Comparison of ENCODE assay signal across 16 mouse cellular contexts in the genomic region with DNA sequence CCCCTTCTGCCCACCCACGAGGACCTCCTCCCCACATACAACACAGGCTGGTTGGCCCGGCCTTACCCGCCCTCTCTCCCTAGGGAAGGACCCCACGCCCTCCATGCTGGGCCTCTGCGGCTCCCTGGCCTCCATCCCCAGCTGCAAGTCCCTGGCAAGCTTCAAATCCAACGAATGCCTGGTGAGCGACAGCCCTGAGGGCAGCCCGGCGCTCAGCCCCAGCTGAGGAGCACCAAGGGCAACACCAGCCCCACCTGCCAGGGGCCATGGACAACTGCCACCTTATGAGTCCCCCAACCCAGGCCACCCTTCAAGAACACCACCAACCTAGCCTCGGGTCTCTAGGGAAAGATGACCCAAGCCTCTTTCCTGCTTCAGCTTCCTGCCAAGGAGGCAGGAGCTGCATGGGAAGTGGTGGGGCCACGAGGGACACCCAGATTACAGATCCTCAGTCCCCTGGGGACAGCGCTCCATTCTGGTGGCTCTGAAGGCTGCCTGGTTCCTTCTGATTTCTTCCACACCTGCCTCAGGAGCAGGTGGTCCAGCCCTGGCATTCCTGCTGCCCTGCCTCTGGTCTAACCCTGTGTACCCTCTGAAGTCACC. TPM values are rescaled to one million over a fixed set of nuclear protein-coding genes. Genes with fewer than 3 reads are reported as not detected.
DNase-seq lines count a peak whose midpoint lies in the region; ATAC-seq and TF ChIP-seq lines count a peak whose summit lies in the region.
"Had no signal": no experiment of that assay in that cellular context is flagged by ENCODE, and none has a peak within 500 bp of the region (broad histone marks: within the 10 kb centered on the region; RNA-seq: fewer than 3 reads in every experiment).

No protein-coding gene starts in this region.

- no peak overlapping the region for H3K9ac ChIP-seq in hindbrain, embryonic 11.5 days (ENCODE audit: low read depth, low read length)
- no peak overlapping the region for H3K9ac ChIP-seq in hindbrain, postnatal 0 days (replicated peaks; ENCODE audit: low read length)
- no peak overlapping the region for H3K9ac ChIP-seq in neural tube, embryonic 12.5 days
- H3K9ac ChIP-seq: embryonic facial prominence, embryonic 12.5 days; limb, embryonic 15.5 days; lung, embryonic 14.5 days had no signal

- peaks cover 13% of the 10 kb centered on the region for H3K27me3 ChIP-seq in hindbrain, embryonic 11.5 days (ENCODE audit: control insufficient read depth, insufficient read depth, low read length)
- no peaks in the 10 kb centered on the region for H3K27me3 ChIP-seq in hindbrain, postnatal 0 days (ENCODE audit: insufficient read depth, low read length)
- H3K27me3 ChIP-seq in neural tube, embryonic 12.5 days (replicated peaks) = peaks cover 33% of the 10 kb centered on the region

- no peak overlapping the region for H3K4me3 ChIP-seq in hindbrain, embryonic 11.5 days (ENCODE audit: low read depth, low read length)
- H3K4me3 ChIP-seq in hindbrain, postnatal 0 days (ENCODE audit: low read length) = no peak overlapping the region
- H3K4me3 ChIP-seq in neural tube, embryonic 12.5 days = no peak overlapping the region
- H3K4me3 ChIP-seq: embryonic facial prominence, embryonic 12.5 days; limb, embryonic 15.5 days; myocyte had no signal

- H3K36me3 ChIP-seq in hindbrain, embryonic 11.5 days (ENCODE audit: control insufficient read depth, insufficient read depth, low read length) = peaks cover 3% of the 10 kb centered on the region; the same call in 1 of the 2 replicates
- H3K36me3 ChIP-seq in hindbrain, postnatal 0 days (ENCODE audit: insufficient read depth, low read length) = peaks cover 48% of the 10 kb centered on the region
- peaks cover 56% of the 10 kb centered on the region for H3K36me3 ChIP-seq in neural tube, embryonic 12.5 days

- peak; percentile 13 for DNase-seq in adrenal gland, adult 2 months
- DNase-seq in adrenal gland, postnatal 25 days = no peak
- peak; percentile 37 for DNase-seq in hindbrain, embryonic 11.5 days (ENCODE audit: low spot score)
- DNase-seq in hindbrain, postnatal 0 days (ENCODE audit: low spot score) = no peak
- no peak for DNase-seq in neural tube, embryonic 10.5 days (ENCODE audit: extremely low spot score, low spot score)
- peak; percentile 70 for DNase-seq in retina, postnatal 1 day
- no peak for DNase-seq in thymus, postnatal 14 days
- DNase-seq: adrenal gland, postnatal 36 days; lung, embryonic 14.5 days; thymus, adult 18-20 months had no signal

- peaks cover 17% of the 10 kb centered on the region for H3K4me1 ChIP-seq in hindbrain, embryonic 11.5 days (replicated peaks; ENCODE audit: control insufficient read depth, insufficient read depth, low read length)
- H3K4me1 ChIP-seq in hindbrain, postnatal 0 days (ENCODE audit: insufficient read depth, low read length) = peaks cover 12% of the 10 kb centered on the region; the same call in 1 of the 2 replicates
- peaks cover 74% of the 10 kb centered on the region for H3K4me1 ChIP-seq in neural tube, embryonic 12.5 days

- H3K27ac ChIP-seq in hindbrain, embryonic 11.5 days (ENCODE audit: low read depth, low read length) = 0 out of 2 replicates have a peak overlapping the region, but pooled peaks have one; percentile 39
- no peak overlapping the region for H3K27ac ChIP-seq in hindbrain, postnatal 0 days
- H3K27ac ChIP-seq in neural tube, embryonic 12.5 days = no peak overlapping the region; the same call in 1 of the 2 replicates
- H3K27ac ChIP-seq: embryonic facial prominence, embryonic 12.5 days; limb, embryonic 15.5 days had no signal

- H3K9me3 ChIP-seq in hindbrain, embryonic 11.5 days (ENCODE audit: control insufficient read depth, low read length) = no peaks in the 10 kb centered on the region
- no peaks in the 10 kb centered on the region for H3K9me3 ChIP-seq in hindbrain, postnatal 0 days (ENCODE audit: low read length)
- H3K9me3 ChIP-seq in neural tube, embryonic 12.5 days = no peaks in the 10 kb centered on the region
- H3K9me3 ChIP-seq: embryonic facial prominence, embryonic 12.5 days; limb, embryonic 15.5 days had no signal

- no peak for TF ChIP-seq CTCF in hindbrain, postnatal 0 days (IDR thresholded peaks at IDR 0.05; ENCODE audit: low read depth)

- no peak overlapping the region for H3K4me2 ChIP-seq in hindbrain, embryonic 11.5 days (replicated peaks; ENCODE audit: low read depth, low read length)
- no peak overlapping the region for H3K4me2 ChIP-seq in hindbrain, postnatal 0 days (ENCODE audit: low read depth, low read length)
- no peak overlapping the region for H3K4me2 ChIP-seq in neural tube, embryonic 12.5 days (replicated peaks)
- H3K4me2 ChIP-seq: embryonic facial prominence, embryonic 12.5 days; limb, embryonic 15.5 days; lung, embryonic 14.5 days had no signal

- no peak for ATAC-seq in hindbrain, embryonic 11.5 days (ENCODE audit: low FRiP score)
- ATAC-seq in hindbrain, postnatal 0 days = no peak
- ATAC-seq in neural tube, embryonic 12.5 days (ENCODE audit: low FRiP score, low read depth) = 0 out of 2 replicates have a peak, but pooled peaks have one; percentile 14

- 57% methylated on average over 10 of the region's 12 CpGs for WGBS in hindbrain, embryonic 11.5 days
- 42% methylated on average over 12 of the region's 12 CpGs for WGBS in hindbrain, postnatal 0 days
- WGBS in neural tube, embryonic 12.5 days = 55% methylated on average over 12 of the region's 12 CpGs

RNA-seq across cellular contexts. Expression of gene Slc25a39, which starts 5.7 kb away (rescaled TPM):
- 100 to 1,000 TPM; 504 to 683 TPM for total RNA-seq in adrenal gland, adult 2 months (2021)
- 1,025 and 1,107 TPM in 2 replicates for polyA plus RNA-seq in adrenal gland, adult 2 months (2012; rRNA removed)
- 439 and 629 TPM in 2 replicates for total RNA-seq in adrenal gland, postnatal 25 days (2021)
- 152 and 166 TPM in 2 replicates for polyA plus RNA-seq in hindbrain, embryonic 11.5 days (2014; fragmentation: Nextera tagmentation; extraction: Ambion mirVana)
- total RNA-seq in hindbrain, postnatal 0 days (2014; rRNA removed) = 169 and 194 TPM in 2 replicates
- 165 and 176 TPM in 2 replicates for polyA plus RNA-seq in hindbrain, postnatal 0 days (2015; fragmentation: Nextera tagmentation; extraction: Ambion mirVana)
- 148 and 162 TPM in 2 replicates for polyA plus RNA-seq in neural tube, embryonic 12.5 days (2016; fragmentation: Nextera tagmentation; extraction: Ambion mirVana)

RNA-seq across cellular contexts. Expression of gene Rundc3a, which starts 8.8 kb away (rescaled TPM):
- 10 to 100 TPM; 36.8 to 51.7 TPM for total RNA-seq in adrenal gland, adult 2 months (2021)
- 46.3 and 77.5 TPM in 2 replicates for polyA plus RNA-seq in adrenal gland, adult 2 months (2012; rRNA removed)
- total RNA-seq in adrenal gland, postnatal 25 days (2021) = 24.4 and 39.7 TPM in 2 replicates
- polyA plus RNA-seq in hindbrain, embryonic 11.5 days (2014; fragmentation: Nextera tagmentation; extraction: Ambion mirVana) = 43.3 and 47.8 TPM in 2 replicates
- 310 and 349 TPM in 2 replicates for total RNA-seq in hindbrain, postnatal 0 days (2014; rRNA removed)
- 114 and 125 TPM in 2 replicates for polyA plus RNA-seq in hindbrain, postnatal 0 days (2015; fragmentation: Nextera tagmentation; extraction: Ambion mirVana)
- polyA plus RNA-seq in neural tube, embryonic 12.5 days (2016; fragmentation: Nextera tagmentation; extraction: Ambion mirVana) = 152 and 171 TPM in 2 replicates
- total RNA-seq: granulocyte monocyte progenitor cell, adult 5-6 weeks; megakaryocyte, adult 5-6 weeks had no signal

RNA-seq across cellular contexts. Expression of gene Grn, which starts 28.1 kb away (rescaled TPM):
- total RNA-seq in adrenal gland, adult 2 months (2021) = 100 to 1,000 TPM; 165 to 211 TPM
- 251 and 310 TPM in 2 replicates for polyA plus RNA-seq in adrenal gland, adult 2 months (2012; rRNA removed)
- 198 and 230 TPM in 2 replicates for total RNA-seq in adrenal gland, postnatal 25 days (2021)
- 43.3 and 47.2 TPM in 2 replicates for polyA plus RNA-seq in hindbrain, embryonic 11.5 days (2014; fragmentation: Nextera tagmentation; extraction: Ambion mirVana)
- total RNA-seq in hindbrain, postnatal 0 days (2014; rRNA removed) = 85.6 and 98.5 TPM in 2 replicates
- polyA plus RNA-seq in hindbrain, postnatal 0 days (2015; fragmentation: Nextera tagmentation; extraction: Ambion mirVana) = 98.4 and 104 TPM in 2 replicates
- 75.2 and 86.1 TPM in 2 replicates for polyA plus RNA-seq in neural tube, embryonic 12.5 days (2016; fragmentation: Nextera tagmentation; extraction: Ambion mirVana)

RNA-seq across cellular contexts. Expression of gene Slc4a1, which starts 36.0 kb away (rescaled TPM):
- total RNA-seq in adrenal gland, adult 2 months (2021) = under 1 TPM; 0.35 to 0.49 TPM
- polyA plus RNA-seq in adrenal gland, adult 2 months (2012; rRNA removed) = 0.02 TPM in 1 of 2 replicates, not detected in the other
- 1.0 and 1.8 TPM in 2 replicates for total RNA-seq in adrenal gland, postnatal 25 days (2021)
- polyA plus RNA-seq in hindbrain, embryonic 11.5 days (2014; fragmentation: Nextera tagmentation; extraction: Ambion mirVana) = 25.8 and 28.1 TPM in 2 replicates
- 0.22 and 0.84 TPM in 2 replicates for total RNA-seq in hindbrain, postnatal 0 days (2014; rRNA removed)
- polyA plus RNA-seq in hindbrain, postnatal 0 days (2015; fragmentation: Nextera tagmentation; extraction: Ambion mirVana) = 0.48 and 0.54 TPM in 2 replicates
- polyA plus RNA-seq in neural tube, embryonic 12.5 days (2016; fragmentation: Nextera tagmentation; extraction: Ambion mirVana) = 18.8 and 23.6 TPM in 2 replicates
- polyA plus RNA-seq: myocyte had no signal

RNA-seq across cellular contexts. Expression of gene Fam171a2, which starts 45.5 kb away (rescaled TPM):
- total RNA-seq in adrenal gland, adult 2 months (2021) = 1 to 10 TPM; 2.8 to 8.3 TPM
- 18.1 and 22.9 TPM in 2 replicates for polyA plus RNA-seq in adrenal gland, adult 2 months (2012; rRNA removed)
- total RNA-seq in adrenal gland, postnatal 25 days (2021) = 4.3 and 8.7 TPM in 2 replicates
- polyA plus RNA-seq in hindbrain, embryonic 11.5 days (2014; fragmentation: Nextera tagmentation; extraction: Ambion mirVana) = 10.7 and 11.7 TPM in 2 replicates
- 546 and 699 TPM in 2 replicates for total RNA-seq in hindbrain, postnatal 0 days (2014; rRNA removed)
- polyA plus RNA-seq in hindbrain, postnatal 0 days (2015; fragmentation: Nextera tagmentation; extraction: Ambion mirVana) = 20.6 and 21.0 TPM in 2 replicates
- 23.3 and 23.7 TPM in 2 replicates for polyA plus RNA-seq in neural tube, embryonic 12.5 days (2016; fragmentation: Nextera tagmentation; extraction: Ambion mirVana)
- total RNA-seq: granulocyte monocyte progenitor cell, adult 5-6 weeks had no signal

Comparison
In these comparisons a context has a peak if more than half of its experiments do, and no peak if none do; other contexts are left out.
1. DNase-seq: peak in adrenal gland, adult 2 months (single experiment), hindbrain, embryonic 11.5 days (single experiment) and retina, postnatal 1 day (single experiment); none in adrenal gland, postnatal 25 days (single experiment), hindbrain, postnatal 0 days (single experiment), neural tube, embryonic 10.5 days (single experiment) and thymus, postnatal 14 days (single experiment).